Mouse (Mus musculus) urinary bladder, postnatal 14 days (tissue): ENCODE measurements around the gene Ddx50.
"Not testable (repeated sequence)": the region's sequence is repeated elsewhere in the genome, so short reads cannot be mapped to it uniquely, and the experiment has no call there.

Experiments used
- DNase-seq: peaks from one replicate; pipeline ENCODE4 v3.0.0; 2021; ENCODE audit warnings: low spot score

The Ddx50 gene

DNA sequence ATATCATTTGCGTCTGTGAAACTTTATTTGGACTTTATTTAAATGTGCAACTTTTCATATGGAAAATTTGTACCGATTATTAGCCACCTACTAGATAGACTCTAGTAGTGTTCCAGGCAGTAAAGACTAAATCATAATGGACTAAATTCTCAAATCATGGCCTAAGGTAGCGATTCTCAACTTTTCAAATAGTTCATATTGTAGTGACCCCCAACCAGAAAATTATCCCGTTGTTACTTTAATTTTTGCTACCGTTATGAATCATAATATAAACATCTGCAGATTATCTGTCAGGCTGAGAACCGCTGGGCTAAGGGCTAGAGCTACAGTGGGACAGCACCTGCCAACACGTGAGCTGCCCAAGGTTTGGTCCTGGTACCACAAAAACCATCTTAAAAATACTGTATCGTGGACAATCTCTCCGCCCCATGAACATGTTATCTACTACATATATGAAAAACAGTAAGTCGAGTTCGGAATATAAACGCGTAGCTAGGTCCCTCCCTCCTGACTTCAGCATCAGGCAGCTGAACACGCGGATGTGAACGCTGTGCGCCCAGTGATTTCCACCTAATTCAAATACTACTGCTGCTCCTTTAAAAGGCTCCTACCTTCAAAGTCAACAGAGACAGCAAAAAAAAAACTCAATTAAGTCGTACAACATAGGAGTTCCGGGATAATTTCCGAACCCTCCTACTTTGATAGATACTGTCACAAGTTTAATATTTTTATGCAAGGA lies 49.8 kb downstream of the Ddx50 start:
- DNase-seq: no peak

DNA sequence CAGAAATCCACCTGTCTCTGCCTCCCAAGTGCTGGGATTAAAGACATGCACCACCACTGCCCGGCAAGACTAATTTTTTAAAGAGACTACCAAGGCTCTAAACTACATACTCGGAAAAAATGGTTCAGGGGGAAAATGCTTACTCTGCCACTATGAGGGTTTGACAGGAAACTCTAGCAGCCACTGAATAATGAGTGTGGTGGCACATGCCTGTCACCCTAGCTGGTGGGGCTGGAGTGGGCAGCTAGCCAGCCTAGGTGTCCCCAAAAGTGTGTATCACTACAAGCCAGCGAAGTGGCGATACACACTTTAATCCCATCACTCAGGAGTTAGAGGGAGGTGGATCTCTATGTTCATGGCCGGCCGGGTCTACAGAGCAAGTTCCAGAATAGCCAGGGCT lies 51.0 kb downstream of the Ddx50 start:
- no peak for DNase-seq

DNA sequence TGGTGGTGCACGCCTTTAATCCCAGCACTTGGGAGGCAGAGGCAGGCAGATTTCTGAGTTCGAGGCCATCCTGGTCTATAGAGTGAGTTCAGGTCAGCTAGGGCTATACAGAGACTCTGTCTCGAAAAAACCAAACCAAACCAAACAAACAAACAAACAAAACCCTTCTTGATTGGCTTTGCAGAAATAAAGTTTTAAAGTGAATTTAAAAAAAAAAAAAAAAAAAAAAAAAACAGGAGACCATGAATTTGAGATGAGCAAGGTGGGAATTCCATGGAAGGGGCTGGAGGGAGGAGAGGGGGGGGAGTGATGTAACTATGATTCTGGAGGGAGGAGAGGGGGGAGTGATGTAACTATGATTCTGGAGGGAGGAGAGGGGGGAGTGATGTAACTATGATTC lies 51.7 kb downstream of the Ddx50 start:
- DNase-seq: not testable (repeated sequence)

DNA sequence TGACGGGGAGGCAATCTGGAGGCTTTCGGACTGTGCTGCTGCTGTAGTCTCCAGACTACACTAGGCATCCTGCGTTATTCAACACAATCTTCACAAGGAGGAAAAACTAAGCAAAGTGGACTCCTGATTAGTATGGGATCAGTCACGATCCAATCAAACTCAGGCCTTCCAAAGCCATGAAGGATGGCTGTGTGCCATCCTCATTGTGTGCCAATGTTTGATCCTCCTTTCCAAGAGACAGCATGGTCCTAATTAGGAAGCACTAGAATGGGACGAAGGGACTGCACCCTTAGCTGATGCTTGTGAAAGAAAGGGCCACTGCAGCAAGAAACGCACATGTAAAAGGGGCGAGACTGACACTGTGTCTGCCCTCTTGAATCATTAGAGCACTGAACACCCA lies 58.5 kb downstream of the Ddx50 start:
- DNase-seq: no peak

DNA sequence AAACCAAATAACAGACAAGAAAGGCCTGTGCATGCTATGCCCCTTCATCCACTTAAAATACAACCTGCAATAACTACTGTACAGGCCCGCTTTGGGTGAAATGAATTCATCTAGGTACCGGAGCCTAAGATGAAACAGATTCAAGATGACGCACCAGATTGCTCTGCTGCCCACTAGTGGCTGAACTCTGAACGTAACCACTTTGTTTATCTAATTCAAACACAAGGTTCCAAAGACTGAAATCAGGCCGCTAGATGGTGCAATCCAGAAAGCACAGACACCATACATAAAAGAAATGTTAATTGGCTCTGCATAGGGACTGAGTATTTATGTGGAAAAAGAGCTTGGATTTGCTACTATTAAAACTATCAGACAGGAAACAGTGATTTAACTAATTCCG lies 60.8 kb downstream of the Ddx50 start:
- peak; percentile 90 for DNase-seq

DNA sequence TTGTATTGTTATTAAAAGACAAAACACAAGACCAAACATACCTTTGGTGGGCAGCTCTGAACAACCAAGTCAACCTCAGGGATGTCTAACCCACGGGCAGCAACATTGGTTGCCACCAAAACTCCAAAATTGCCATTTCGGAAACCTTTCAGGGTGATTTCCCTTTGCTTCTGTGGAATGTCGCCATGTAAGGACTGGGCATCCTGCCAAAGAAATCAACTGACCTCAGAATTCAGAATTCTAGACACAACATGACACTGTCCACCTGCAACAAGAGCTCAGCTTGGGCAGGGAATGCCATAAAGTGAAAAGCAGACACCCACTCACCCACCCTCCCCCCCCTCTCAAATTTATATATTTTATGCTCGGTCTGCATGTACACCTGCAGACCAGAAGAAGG lies 62.4 kb downstream of the Ddx50 start:
- peak; percentile 14 for DNase-seq

DNA sequence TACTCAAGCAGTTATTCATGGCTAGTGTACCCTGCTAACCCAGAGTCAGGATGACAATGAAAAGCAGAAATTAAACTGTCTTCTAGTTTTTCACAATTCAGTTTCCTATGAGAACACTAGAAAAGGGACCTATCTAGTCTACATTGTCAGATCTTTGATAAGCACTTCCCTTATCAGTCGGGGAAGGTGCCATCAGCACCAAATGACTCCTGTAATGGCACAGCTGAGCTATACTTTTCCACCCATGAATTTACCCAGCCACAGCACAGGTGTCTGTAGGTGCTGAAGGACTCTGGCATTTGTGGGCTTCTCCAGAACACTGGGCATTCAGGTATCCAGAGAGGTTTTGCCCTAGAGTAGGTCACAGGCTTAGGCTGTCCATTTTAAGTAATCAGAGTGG lies 67.8 kb downstream of the Ddx50 start:
- DNase-seq: no peak

DNA sequence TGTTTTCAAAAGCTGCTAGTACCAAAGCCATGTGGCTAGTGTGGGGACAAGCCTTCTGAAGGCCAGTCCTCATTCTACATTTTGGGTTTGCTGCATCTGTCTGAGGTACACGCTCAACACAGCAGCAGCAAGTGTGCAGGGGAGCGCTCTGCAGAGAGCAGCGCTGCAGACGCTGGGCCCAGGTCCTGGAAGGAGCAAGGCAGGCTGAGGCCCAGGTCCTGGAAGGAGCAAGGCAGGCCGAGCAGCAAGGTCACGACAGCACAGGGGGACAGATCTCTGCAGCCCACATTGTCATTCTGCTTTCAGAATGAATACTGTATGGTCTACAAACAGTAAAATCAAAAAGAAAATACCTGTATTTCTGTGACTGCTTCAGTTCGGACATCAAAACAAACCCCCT lies 68.3 kb downstream of the Ddx50 start:
- no peak for DNase-seq

DNA sequence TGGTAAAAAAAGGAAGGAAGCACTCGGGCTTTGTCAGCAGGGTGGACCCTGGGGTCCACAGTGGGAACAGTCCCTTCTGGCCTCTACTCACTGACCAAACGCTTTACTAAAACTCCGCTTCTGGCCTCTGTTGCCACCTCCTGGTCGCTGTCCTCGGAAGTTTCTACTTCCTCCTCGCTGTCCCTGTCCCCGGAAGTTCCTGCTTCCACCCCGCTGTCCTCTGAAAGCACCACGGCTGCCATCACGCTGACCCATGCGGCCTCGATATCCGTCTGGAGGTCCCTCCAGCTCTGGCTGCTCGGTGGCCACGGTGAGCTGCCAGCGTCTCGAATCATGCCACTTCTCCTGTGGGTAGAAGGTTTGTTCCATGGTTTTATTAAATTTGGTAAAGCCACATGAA lies 68.8 kb downstream of the Ddx50 start:
- no peak for DNase-seq

DNA sequence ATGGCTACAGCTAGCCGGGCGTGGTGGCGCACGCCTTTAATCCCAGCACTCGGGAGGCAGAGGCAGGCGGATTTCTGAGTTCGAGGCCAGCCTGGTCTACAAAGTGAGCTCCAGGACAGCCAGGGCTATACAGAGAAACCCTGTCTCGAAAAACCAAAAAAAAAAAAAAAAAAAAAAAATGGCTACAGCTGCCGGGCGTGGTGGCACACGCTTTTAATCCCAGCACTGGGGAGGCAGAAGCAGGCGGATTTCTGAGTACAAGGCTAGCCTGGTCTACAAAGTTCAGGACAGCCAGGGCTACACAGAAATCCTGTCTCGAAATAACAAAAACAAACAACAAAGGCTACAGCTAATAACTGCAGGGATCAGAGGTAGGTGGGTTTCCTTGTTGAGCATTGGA lies 71.9 kb downstream of the Ddx50 start:
- not testable (repeated sequence) for DNase-seq

DNA sequence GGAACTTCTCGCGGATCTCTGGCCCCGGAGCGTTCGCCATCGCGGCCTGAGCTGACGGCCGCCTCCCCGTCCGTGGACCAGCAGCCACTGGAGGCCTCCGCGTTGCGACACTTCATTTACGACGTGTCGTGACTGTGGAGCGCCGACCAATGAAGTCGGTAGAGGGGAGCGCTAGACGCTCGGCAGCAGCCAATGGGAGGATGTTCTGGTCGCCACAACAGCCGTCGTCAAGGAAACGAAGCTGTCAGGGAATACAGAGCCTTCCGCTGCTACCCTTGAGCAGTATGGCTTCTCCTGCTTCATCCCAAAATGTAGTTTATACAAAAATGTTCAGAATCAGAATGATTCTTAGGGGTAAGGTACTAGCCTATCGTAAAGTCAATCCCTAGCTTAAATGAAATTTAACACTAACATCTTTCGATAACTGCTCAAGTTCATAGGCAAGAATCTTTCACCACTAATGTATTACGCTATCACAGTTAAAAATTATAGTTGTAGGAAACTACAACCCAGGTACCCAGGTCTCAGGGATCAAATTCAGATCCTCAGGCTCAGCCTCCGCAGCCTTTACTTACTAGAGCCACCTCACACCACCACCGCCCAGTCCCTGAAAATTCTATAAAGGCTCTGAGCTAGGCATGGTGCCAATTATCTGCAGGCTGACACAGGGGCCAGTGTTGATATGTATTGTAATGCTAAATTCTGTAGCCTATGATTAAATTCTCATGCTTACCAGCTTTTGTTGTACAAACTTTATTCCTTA lies 72.5 kb downstream of the Ddx50 start, which contains the start of gene Kif1bp:
Kif1bp (minus strand) TSS at position 120 of the 763 bp plus-strand sequence.
- DNase-seq: peak; percentile 98

DNA sequence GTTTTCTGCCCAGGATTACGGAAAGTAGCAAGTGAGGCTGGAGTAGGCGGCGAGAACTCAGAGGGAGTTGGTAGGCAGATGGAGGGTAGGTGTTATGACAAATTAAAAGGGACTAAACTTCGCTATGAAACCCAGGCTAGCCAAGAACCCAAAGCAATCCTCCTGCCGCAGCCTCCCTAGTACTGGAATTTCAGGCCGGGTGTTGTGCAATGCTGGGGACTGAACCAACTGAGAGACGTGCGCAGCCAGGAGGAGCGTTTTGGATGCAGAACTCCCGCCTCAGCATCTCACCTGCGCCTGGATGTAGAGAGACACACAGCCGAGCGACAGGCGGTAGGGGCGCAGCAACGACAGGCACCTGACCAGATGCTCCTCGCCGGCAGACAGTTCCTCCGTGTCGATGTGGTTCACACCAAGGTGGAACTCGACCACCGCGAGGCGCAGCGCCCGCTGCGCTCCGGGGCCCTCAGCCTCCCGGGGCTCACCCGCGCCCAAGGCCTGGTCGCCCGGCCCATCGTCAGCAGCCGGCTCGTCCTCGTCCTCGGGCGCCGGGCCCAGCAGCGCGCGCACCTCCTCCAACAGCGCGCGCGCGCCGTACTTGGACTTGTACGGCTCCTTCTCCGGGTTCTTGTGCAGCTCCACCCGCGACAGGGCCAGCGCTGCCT lies 73.2 kb downstream of the Ddx50 start:
- no peak for DNase-seq

DNA sequence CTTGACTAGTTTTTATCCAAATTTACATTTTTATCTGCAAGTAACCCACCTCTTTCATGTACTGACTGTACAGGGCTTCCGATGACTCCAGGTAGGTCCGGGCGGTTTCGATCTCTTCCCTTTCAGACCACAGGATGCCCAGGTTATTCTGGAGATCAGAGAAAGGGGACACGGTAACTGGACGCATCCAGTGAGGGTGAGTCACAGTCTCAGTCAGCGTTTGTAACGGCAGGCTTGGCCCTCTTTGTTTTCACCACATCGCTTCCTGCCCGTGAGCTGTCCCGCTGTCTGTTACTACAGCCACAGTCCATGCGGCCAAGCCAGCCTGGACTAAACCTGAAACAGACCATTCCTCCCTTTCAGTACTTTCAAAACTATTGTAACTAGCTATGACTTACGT lies 76.0 kb downstream of the Ddx50 start:
- DNase-seq: no peak

DNA sequence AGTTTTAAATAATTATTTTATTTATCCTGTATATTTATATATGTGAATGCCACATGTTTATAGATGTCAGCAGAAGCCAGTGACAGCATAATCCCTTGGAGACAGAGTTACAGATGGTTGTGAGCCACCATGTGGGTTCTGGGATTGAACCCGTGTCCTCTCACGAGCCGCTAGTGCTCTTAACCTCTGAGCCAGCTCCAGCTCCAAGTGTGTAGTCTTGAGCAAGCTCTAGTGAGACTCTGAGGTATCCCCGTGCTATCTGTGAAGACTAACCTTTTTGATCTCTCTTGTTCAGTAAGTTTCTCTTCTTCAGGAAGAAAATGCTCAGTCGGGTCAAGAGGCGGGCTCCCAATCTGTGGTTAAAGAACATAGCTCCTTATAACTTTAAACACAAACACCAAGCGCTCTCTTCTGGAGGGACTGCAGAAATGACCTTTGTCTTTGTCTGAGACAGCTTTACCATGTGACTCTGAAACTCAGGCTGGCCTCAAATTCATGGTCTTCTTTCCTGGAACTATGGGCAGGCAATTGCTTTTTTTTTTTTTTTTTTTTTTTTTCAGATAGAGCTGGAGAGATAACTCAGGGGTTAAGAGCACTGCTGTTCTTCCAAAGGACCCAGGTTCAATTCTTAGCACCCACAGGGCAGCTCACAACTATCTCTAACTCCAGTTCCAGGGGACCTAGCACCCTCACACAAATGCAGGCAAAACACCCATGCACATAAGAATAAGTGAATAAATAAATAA lies 80.7 kb downstream of the Ddx50 start:
- DNase-seq: no peak

DNA sequence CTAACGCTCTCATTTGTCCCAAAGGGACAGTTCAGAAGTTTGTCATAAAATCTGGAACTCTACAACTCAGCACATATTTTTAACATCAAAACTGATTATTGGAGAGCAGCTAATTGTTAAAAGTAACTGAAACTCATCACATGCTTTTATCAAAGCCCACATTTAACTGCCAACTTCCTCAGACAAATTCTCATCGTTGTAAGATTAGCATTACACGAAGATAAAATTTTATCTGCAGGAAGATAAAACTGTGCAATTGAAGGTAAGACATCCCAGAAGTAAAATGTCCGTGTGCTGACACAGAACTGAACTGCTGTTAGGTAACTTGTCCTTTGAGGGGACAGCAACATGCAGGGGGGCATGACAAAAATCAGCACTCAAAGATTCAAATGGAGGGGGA lies 82.2 kb downstream of the Ddx50 start:
- no peak for DNase-seq
